Mouse (Mus musculus): ENCODE results near the gene Slc51b.

- TF ChIP-seq CEBPB (IDR thresholded peaks at IDR 0.05; ENCODE audit: insufficient read depth, poor library complexity, severe bottlenecking) (no peak), POLR2A (IDR thresholded peaks at IDR 0.05; ENCODE audit: insufficient read length, low read depth) (no peak), SRF (IDR thresholded peaks at IDR 0.05; ENCODE audit: control insufficient read depth, insufficient read length, low read depth) (no peak), E2F4 (IDR thresholded peaks at IDR 0.05; ENCODE audit: insufficient read depth) (no peak), USF1 (IDR thresholded peaks at IDR 0.05; ENCODE audit: low read depth) (no peak), POLR2AphosphoS2 (IDR thresholded peaks at IDR 0.05; ENCODE audit: insufficient read length, low read depth) (no peak), MAX (IDR thresholded peaks at IDR 0.05; ENCODE audit: low read depth) (no peak), MYOD1 (IDR thresholded peaks at IDR 0.05; ENCODE audit: control insufficient read depth in 1 of 3, insufficient read length in 2 of 3, low read depth in 2 of 3) (no peak)
Observed at GRCm38 (mm10) chr9:65460198-65460597, 37.4 kb upstream of the Slc51b start.

Data from myocyte (in vitro differentiated cells).